Mouse (Mus musculus) splenic B cell, adult 2 months (primary cell): Measurements from ENCODE around the gene Prkn.

Experiments used
- DNase-seq: peaks from one replicate; pipeline ENCODE4 v3.0.0-alpha.2; 2011; ENCODE audit warnings: low read depth, low spot score
- H3K27me3 ChIP-seq: 2 replicates; pipeline ENCODE4 v1.6.1; 2012; ENCODE audit warnings: mild to moderate bottlenecking, low read length, moderate library complexity, mixed read lengths; ENCODE audit not compliant: control insufficient read depth, poor library complexity, insufficient read depth, severe bottlenecking
- H3K36me3 ChIP-seq: 2 replicates; pipeline ENCODE4 v1.6.1; 2012; ENCODE audit warnings: mild to moderate bottlenecking, low read length, moderate library complexity, mixed read lengths; ENCODE audit not compliant: control insufficient read depth, poor library complexity, insufficient read depth, severe bottlenecking

Gene Prkn

GRCm38 (mm10) chr17:11644873-11645464 is 804.8 kb downstream of the Prkn start:
- Histone ChIP-seq H3K27me3 (no peaks in the 10 kb centered on the region), H3K36me3 (no peaks in the 10 kb centered on the region)
- DNase-seq, result no peak

- no peaks in the 10 kb centered on the region for H3K27me3 ChIP-seq
- no peak for DNase-seq
These were observed 816.2 kb downstream of the Prkn start for GRCm38 (mm10) chr17:11656397-11656796.

GRCm38 (mm10) chr17:11656878-11657277 is 816.7 kb downstream of the Prkn start:
- H3K36me3 ChIP-seq, result no peaks in the 10 kb centered on the region
- no peak for DNase-seq
- no peaks in the 10 kb centered on the region for H3K27me3 ChIP-seq

More at GRCm38 (mm10) chr17:11656397-11656796, 816.2 kb downstream of the Prkn start:
- no peaks in the 10 kb centered on the region for H3K36me3 ChIP-seq

- Histone ChIP-seq H3K27me3 (no peaks in the 10 kb centered on the region), H3K36me3 (no peaks in the 10 kb centered on the region)
- no peak for DNase-seq
These were observed 821.7 kb downstream of the Prkn start for GRCm38 (mm10) chr17:11661898-11662297.

GRCm38 (mm10) chr17:11663437-11663836 is 823.3 kb downstream of the Prkn start:
- Histone ChIP-seq H3K27me3 (no peaks in the 10 kb centered on the region), H3K36me3 (no peaks in the 10 kb centered on the region)
- DNase-seq, result no peak

- H3K27me3 ChIP-seq, result no peaks in the 10 kb centered on the region
- no peaks in the 10 kb centered on the region for H3K36me3 ChIP-seq
- DNase-seq, result no peak
These were observed 824.6 kb downstream of the Prkn start for GRCm38 (mm10) chr17:11664610-11665345.

GRCm38 (mm10) chr17:11679716-11680115 is 839.5 kb downstream of the Prkn start:
- DNase-seq, result no peak
- Histone ChIP-seq H3K27me3 (no peaks in the 10 kb centered on the region), H3K36me3 (no peaks in the 10 kb centered on the region)

GRCm38 (mm10) chr17:11680456-11680855 is 840.3 kb downstream of the Prkn start:
- H3K27me3 ChIP-seq, result no peaks in the 10 kb centered on the region
- no peaks in the 10 kb centered on the region for H3K36me3 ChIP-seq
- no peak for DNase-seq

- Histone ChIP-seq H3K36me3 (no peaks in the 10 kb centered on the region), H3K27me3 (no peaks in the 10 kb centered on the region)
- DNase-seq, result no peak
These were observed 841.7 kb downstream of the Prkn start for GRCm38 (mm10) chr17:11681825-11682372.

GRCm38 (mm10) chr17:11705005-11705404 is 864.8 kb downstream of the Prkn start:
- Histone ChIP-seq H3K27me3 (no peaks in the 10 kb centered on the region), H3K36me3 (no peaks in the 10 kb centered on the region)
- DNase-seq, result no peak

- Histone ChIP-seq H3K27me3 (no peaks in the 10 kb centered on the region), H3K36me3 (no peaks in the 10 kb centered on the region)
- DNase-seq, result no peak
These were observed 865.6 kb downstream of the Prkn start for GRCm38 (mm10) chr17:11705761-11706160.

- no peaks in the 10 kb centered on the region for H3K27me3 ChIP-seq
- H3K36me3 ChIP-seq, result no peaks in the 10 kb centered on the region
- DNase-seq, result no peak
These were observed 871.9 kb downstream of the Prkn start for GRCm38 (mm10) chr17:11712066-11712465.

- H3K27me3 ChIP-seq, result no peaks in the 10 kb centered on the region
- H3K36me3 ChIP-seq, result no peaks in the 10 kb centered on the region
- DNase-seq, result no peak
These were observed 879.6 kb downstream of the Prkn start for GRCm38 (mm10) chr17:11719801-11720200.

- Histone ChIP-seq H3K36me3 (no peaks in the 10 kb centered on the region), H3K27me3 (no peaks in the 10 kb centered on the region)
- no peak for DNase-seq
These were observed 881.7 kb downstream of the Prkn start for GRCm38 (mm10) chr17:11721906-11722305.

- no peaks in the 10 kb centered on the region for H3K27me3 ChIP-seq
These were observed 882.3 kb downstream of the Prkn start for GRCm38 (mm10) chr17:11722478-11722877.

More at GRCm38 (mm10) chr17:11722478-11722877, 882.3 kb downstream of the Prkn start:
- no peak for DNase-seq
- H3K36me3 ChIP-seq, result no peaks in the 10 kb centered on the region
